Mouse (Mus musculus): ENCODE measurements at regions not wholly inside any gene's neighbourhood (a gene's known extent, or its start where the extent isn't known, plus 50 kb on each side); places are given as distances from the start of the nearest gene placed in this dataset.

DNA sequence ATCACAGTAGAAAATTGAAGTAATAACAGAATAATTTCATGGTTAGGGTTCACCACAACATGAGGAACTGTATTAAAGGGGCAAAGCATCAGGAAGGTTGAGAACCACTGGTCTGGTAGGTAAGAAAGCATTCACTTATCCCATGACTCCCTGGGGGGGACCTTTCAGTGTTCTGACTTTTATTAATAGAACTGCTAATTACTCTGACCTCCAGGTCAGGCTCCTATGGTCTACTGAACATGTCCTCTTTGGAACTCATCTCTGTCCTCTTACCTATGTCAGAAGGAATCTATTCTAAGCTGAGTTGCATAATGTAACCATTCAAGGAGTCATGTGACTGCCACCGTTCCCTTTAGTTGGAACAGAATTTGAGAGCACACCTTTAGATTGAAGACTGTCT, 65.3 kb upstream of the Igfbp5 start:
- Histone ChIP-seq H3K9me3 (replicated peaks) (no peaks in the 10 kb centered on the region), H3K4me2 (no peak overlapping the region), H3K4me3 (replicated peaks) (no peak overlapping the region), H3K9ac (no peak overlapping the region), H3K36me3 (replicated peaks) (no peaks in the 10 kb centered on the region), H3K27me3 (peaks cover 4% of the 10 kb centered on the region; the same call in 1 of the 2 replicates), H3K4me1 (replicated peaks) (no peaks in the 10 kb centered on the region), H3K27ac (replicated peaks) (no peak overlapping the region)
- ATAC-seq (ENCODE audit: insufficient read depth) = no peak
- WGBS (ENCODE audit: insufficient replicate concordance) = 56% methylated on average over 1 of the region's 1 CpGs

DNA sequence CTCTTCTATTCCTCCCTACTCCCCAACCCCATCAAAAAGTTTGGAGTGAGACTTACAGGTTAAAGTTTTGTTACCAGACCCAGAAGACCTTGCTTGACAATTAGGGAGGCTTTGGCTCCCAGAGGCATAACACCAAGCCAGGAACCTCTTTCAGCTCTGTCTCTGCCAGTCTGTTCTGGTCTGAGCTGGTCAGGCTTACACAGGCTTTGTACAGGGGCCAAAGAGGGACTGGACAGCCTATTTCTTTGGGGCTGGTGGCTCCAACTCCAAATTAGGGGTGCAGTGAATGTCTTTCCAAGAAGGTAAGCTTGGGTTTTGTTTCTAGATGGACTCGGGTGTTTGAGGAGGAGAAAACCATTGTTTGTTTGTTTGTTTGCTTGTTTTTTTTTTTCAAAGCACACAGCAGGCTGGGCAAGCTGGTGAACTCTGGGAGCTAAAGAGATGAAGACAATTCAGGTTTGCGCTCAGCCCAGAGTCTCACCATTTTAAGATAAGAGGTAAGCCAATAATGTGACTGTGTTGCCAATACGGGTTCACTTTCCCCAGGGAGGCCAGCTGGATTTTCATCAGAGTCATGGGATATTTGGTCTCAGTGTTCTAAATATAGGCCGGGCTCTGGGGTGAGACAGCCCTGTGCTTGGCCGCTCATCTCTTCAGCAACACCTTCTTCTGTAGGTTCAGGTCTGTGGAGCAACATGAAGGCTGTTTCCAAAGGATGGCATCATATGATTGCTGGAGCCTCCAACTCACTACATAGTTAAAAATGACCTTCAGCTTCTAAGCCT, 62.2 kb upstream of the Igfbp5 start:
- Histone ChIP-seq H3K27ac (replicated peaks) (no peak overlapping the region), H3K4me1 (replicated peaks) (no peaks in the 10 kb centered on the region), H3K36me3 (replicated peaks) (no peaks in the 10 kb centered on the region), H3K9ac (no peak overlapping the region), H3K27me3 (no peaks in the 10 kb centered on the region), H3K4me3 (replicated peaks) (no peak overlapping the region), H3K9me3 (replicated peaks) (no peaks in the 10 kb centered on the region), H3K4me2 (no peak overlapping the region)
- no peak for ATAC-seq (ENCODE audit: insufficient read depth)
- 65% methylated on average over 5 of the region's 5 CpGs for WGBS (ENCODE audit: insufficient replicate concordance)

DNA sequence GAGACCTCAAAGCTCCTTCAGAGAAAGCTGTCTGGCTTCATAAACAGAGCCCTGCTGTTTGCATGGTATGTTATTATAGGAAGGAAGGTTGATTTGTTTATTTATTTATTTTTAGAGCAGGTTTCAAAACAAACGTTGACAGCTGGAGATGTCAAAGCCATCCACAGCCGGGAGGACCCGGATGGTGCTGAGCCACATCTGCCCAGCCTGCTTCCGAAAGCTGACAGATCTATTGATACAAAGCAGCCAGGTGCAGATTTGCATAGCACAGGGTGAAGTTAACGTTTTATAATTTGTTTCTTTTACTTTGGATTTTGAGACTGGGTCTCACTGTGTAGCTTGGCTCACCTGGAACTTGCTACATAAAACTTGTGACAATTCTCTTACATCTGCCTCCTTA, 61.5 kb upstream of the Igfbp5 start:
- no peaks in the 10 kb centered on the region for H3K9me3 ChIP-seq (replicated peaks)
- H3K36me3 ChIP-seq (replicated peaks) = no peaks in the 10 kb centered on the region
- 43% methylated on average over 5 of the region's 5 CpGs for WGBS (ENCODE audit: insufficient replicate concordance)
- H3K4me3 ChIP-seq (replicated peaks) = no peak overlapping the region
- no peaks in the 10 kb centered on the region for H3K27me3 ChIP-seq
- no peak overlapping the region for H3K4me2 ChIP-seq
- no peak overlapping the region for H3K9ac ChIP-seq
- no peak for ATAC-seq (ENCODE audit: insufficient read depth)
- H3K27ac ChIP-seq (replicated peaks) = no peak overlapping the region
- no peaks in the 10 kb centered on the region for H3K4me1 ChIP-seq (replicated peaks)

DNA sequence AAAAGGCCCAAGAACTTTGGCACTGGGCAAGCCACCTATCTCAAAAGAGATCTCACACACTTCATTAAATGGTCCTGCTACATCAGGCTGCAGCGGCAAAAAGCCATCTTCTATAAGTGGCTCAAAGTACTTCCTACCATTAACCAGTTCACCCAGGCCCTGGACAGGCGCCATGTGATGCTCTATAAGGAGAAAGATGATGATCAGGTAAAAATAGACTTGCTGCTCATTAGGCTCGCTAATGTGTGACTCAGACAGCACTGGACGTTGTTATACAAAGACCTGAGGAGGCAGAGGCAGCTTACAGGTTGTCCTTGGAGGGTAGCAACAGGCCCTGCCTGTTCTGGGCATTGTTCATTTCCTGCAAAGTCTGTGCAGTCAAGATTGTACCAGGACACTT, 60.4 kb upstream of the Igfbp5 start:
- H3K9ac ChIP-seq = no peak overlapping the region
- 46% methylated on average over 4 of the region's 4 CpGs for WGBS (ENCODE audit: insufficient replicate concordance)
- H3K27me3 ChIP-seq = no peaks in the 10 kb centered on the region
- no peaks in the 10 kb centered on the region for H3K4me1 ChIP-seq (replicated peaks)
- H3K4me2 ChIP-seq = no peak overlapping the region
- H3K36me3 ChIP-seq (replicated peaks) = no peaks in the 10 kb centered on the region
- H3K9me3 ChIP-seq (replicated peaks) = no peaks in the 10 kb centered on the region
- H3K27ac ChIP-seq (replicated peaks) = no peak overlapping the region
- no peak for ATAC-seq (ENCODE audit: insufficient read depth)
- H3K4me3 ChIP-seq (replicated peaks) = no peak overlapping the region

DNA sequence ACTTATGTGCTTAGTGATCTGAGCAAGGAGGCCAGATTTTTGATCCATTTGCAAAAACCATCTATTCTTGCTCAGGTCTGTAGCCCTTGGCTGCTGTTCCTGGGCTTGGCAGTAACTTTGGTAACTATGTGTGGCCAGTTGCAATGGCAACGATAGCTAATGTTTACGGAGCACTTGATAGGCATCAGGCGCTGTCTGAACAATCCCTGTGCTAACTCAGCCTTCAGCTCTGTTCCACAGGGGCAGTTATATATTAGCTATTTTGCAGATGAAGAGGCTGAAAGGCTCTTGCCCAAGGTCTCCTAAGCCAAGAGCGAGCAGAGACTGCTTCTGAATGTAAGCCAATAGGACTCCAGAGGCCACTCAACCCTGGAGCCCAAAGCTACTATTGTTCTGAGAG, 55.1 kb upstream of the Igfbp5 start:
- no peak for ATAC-seq (ENCODE audit: insufficient read depth)
- Histone ChIP-seq H3K4me1 (replicated peaks) (no peaks in the 10 kb centered on the region), H3K4me2 (no peak overlapping the region), H3K9me3 (replicated peaks) (no peaks in the 10 kb centered on the region), H3K9ac (no peak overlapping the region), H3K27ac (replicated peaks) (no peak overlapping the region), H3K4me3 (replicated peaks) (no peak overlapping the region), H3K36me3 (replicated peaks) (no peaks in the 10 kb centered on the region), H3K27me3 (no peaks in the 10 kb centered on the region)
- WGBS (ENCODE audit: insufficient replicate concordance) = 63% methylated on average over 4 of the region's 4 CpGs

Data from liver, embryonic 15.5 days (tissue).